Mouse (Mus musculus): ENCODE results near the gene Gm17720. TPM values are rescaled to one million over a fixed set of nuclear protein-coding genes. Genes with fewer than 3 reads are reported as not detected.

Gm17720 gene
- total RNA-seq, 2 experiments from 2014 or later: not detected

GRCm38 (mm10) chr8:110039216-110039615, 63.3 kb downstream of the Gm17720 start:
- no peak for DNase-seq

- DNase-seq: no peak
Observed at GRCm38 (mm10) chr8:110036156-110036555, 66.4 kb downstream of the Gm17720 start.

- no peak for DNase-seq
Observed at GRCm38 (mm10) chr8:110034331-110034730, 68.2 kb downstream of the Gm17720 start.

GRCm38 (mm10) chr8:110033771-110034170, 68.8 kb downstream of the Gm17720 start:
- peak; percentile 30 for DNase-seq

Other genes with a start within 250 kb of the Gm17720 start
- gene Phlpp2, start 234.2 kb downstream of the Gm17720 start, total RNA-seq (2021): 1 to 10 TPM; 6.0 to 6.5 TPM
- under 1 TPM; 0.36 to 0.63 TPM for gene Marveld3, start 140.6 kb downstream of the Gm17720 start, total RNA-seq (2021)
- gene Tat, start 112.3 kb downstream of the Gm17720 start, total RNA-seq (2021): under 1 TPM in 1 of 2 experiments, not detected in 1; 0.14 TPM
- gene Chst4, start 63.0 kb downstream of the Gm17720 start, total RNA-seq (2021): 1 to 10 TPM; 2.1 to 4.0 TPM
- gene Zfp612, start 23.0 kb downstream of the Gm17720 start, total RNA-seq (2021): 1 to 10 TPM; 6.2 to 6.3 TPM
- not detected for gene Gm21964, start 1.5 kb downstream of the Gm17720 start, total RNA-seq (2021)
- under 1 TPM; 0.31 to 0.65 TPM for gene Calb2, start 65.5 kb upstream of the Gm17720 start, total RNA-seq (2021)
- 1 to 10 TPM; 3.9 to 4.5 TPM for gene Cmtr2, start 112.9 kb upstream of the Gm17720 start, total RNA-seq (2021)
- gene Hydin, start 164.2 kb upstream of the Gm17720 start, total RNA-seq (2021): under 1 TPM; 0.14 to 0.16 TPM